Mouse (Mus musculus) lung, postnatal 0 days (tissue): ENCODE measurements around the gene Tnik. TPM values are rescaled to one million over a fixed set of nuclear protein-coding genes. Genes with fewer than 3 reads are reported as not detected.

Experiments used
- ATAC-seq: fragments of 200-750 bp; cut with Nextera tagmentation; 2 replicates; pipeline ENCODE4 v1.8.0; 2017; ENCODE audit warnings: moderate library complexity
- DNase-seq: peaks from one replicate; pipeline ENCODE4 v3.0.0-alpha.2; 2016; ENCODE audit warnings: low spot score
- H3K27ac ChIP-seq: fragments of 300-500 bp; sonication (generic); 2 replicates; pipeline ENCODE4 v1.5.1; 2014; ENCODE audit warnings: antibody characterized with exemption, mild to moderate bottlenecking, low read length, mixed read lengths
- H3K27me3 ChIP-seq: fragments of 300-500 bp; sonication (generic); replicated peaks from 2 replicates; pipeline ENCODE4 v1.6.1; 2014; ENCODE audit warnings: low read length, mixed read lengths; ENCODE audit not compliant: insufficient read depth
- H3K36me3 ChIP-seq: fragments of 300-500 bp; sonication (generic); 2 replicates; pipeline ENCODE4 v1.6.1; 2014; ENCODE audit warnings: low read length, mixed read lengths; ENCODE audit not compliant: insufficient read depth
- H3K4me1 ChIP-seq: fragments of 300-500 bp; sonication (generic); 2 replicates; pipeline ENCODE4 v1.6.1; 2014; ENCODE audit warnings: antibody characterized with exemption, low read depth, low read length, mixed read lengths; ENCODE audit not compliant: insufficient read depth
- H3K4me2 ChIP-seq: fragments of 300-500 bp; sonication (generic); replicated peaks from 2 replicates; pipeline ENCODE4 v1.6.1; 2014; ENCODE audit warnings: low read depth, mild to moderate bottlenecking, low read length, moderate library complexity, mixed read lengths
- H3K4me3 ChIP-seq: fragments of 300-500 bp; sonication (generic); 2 replicates; pipeline ENCODE4 v1.5.1; 2014; ENCODE audit warnings: low read depth, low read length
- H3K9ac ChIP-seq: fragments of 300-500 bp; sonication (generic); replicated peaks from 2 replicates; pipeline ENCODE4 v1.6.1; 2014; ENCODE audit warnings: low read depth, mild to moderate bottlenecking
- H3K9me3 ChIP-seq: fragments of 300-500 bp; sonication (generic); 2 replicates; pipeline ENCODE4 v1.6.1; 2016; ENCODE audit warnings: low read length, mixed read lengths
- CTCF ChIP-seq: IDR thresholded peaks from 2 replicates; pipeline ENCODE4 v1.5.1; 2016; ENCODE audit warnings: antibody characterized with exemption, mild to moderate bottlenecking
- EP300 ChIP-seq: IDR thresholded peaks from 2 replicates; pipeline ENCODE4 v1.6.1; 2016; ENCODE audit warnings: antibody characterized with exemption, mild to moderate bottlenecking, control low read depth
- WGBS: fragments of 180-500 bp; shearing (Covaris S2); extraction: QIAGEN DNeasy Blood & Tissue Kit; methylation state at CpG from one replicate; pipeline ENCODE4 v1.1.7; 2014; 5-methylcytosine and 5-hydroxymethylcytosine counted together
- polyA plus RNA-seq: library from polyadenylated mRNA; unstranded; fragments of >200 nt; fragmentation: Nextera tagmentation; extraction: Ambion mirVana; gene quantifications from 2 replicates; pipeline ENCODE4 v1.2.1, GENCODE M21; 2015

Gene Tnik
- polyA plus RNA-seq, 1 experiment from 2014 or later = 6.1 TPM

DNA sequence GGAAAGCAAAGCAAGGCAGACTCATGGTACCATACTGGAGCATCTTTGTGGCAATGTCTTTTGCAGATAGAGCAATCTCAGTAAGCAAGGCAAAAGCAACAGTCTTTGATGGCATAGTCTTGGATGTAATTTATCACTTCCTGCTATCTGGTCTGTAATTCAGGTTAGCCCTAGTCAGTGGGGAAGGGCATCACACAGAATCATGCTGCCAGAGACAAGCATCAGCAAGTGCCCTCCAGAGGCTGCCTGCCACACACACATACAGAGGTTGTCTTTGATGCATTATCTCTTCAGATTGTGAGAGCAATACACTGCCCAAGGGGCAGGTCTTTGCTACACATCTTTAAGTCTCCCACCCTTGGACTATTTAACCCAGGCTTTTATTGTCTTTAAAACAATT lies 8.9 kb downstream of the Tnik start:
- H3K4me2 ChIP-seq = no peak overlapping the region
- no peak overlapping the region for H3K27ac ChIP-seq

GRCm38 (mm10) chr3:28274763-28275162 lies 11.7 kb downstream of the Tnik start:
- 0 out of 2 replicates have a peak, but pooled peaks cover 2% of the 10 kb centered on the region for H3K4me1 ChIP-seq
- no peak overlapping the region for H3K27ac ChIP-seq
- H3K4me3 ChIP-seq = no peak overlapping the region
- no peak overlapping the region for H3K9ac ChIP-seq
- TF ChIP-seq EP300 (no peak), CTCF (no peak)
- no peak for DNase-seq
- H3K27me3 ChIP-seq = no peaks in the 10 kb centered on the region
- H3K4me2 ChIP-seq = no peak overlapping the region
- 78% methylated on average over 4 of the region's 4 CpGs for WGBS
- ATAC-seq = no peak
- H3K9me3 ChIP-seq = no peaks in the 10 kb centered on the region
- H3K36me3 ChIP-seq = no peaks in the 10 kb centered on the region

More for the DNA sequence above, 8.9 kb downstream of the Tnik start:
- Histone ChIP-seq H3K9me3 (no peaks in the 10 kb centered on the region), H3K27me3 (no peaks in the 10 kb centered on the region), H3K4me3 (no peak overlapping the region), H3K4me1 (0 out of 2 replicates have a peak, but pooled peaks cover 2% of the 10 kb centered on the region), H3K9ac (no peak overlapping the region), H3K36me3 (no peaks in the 10 kb centered on the region)
- no peak for DNase-seq
- ATAC-seq = no peak
- no peak for TF ChIP-seq EP300
- TF ChIP-seq CTCF = no peak

DNA sequence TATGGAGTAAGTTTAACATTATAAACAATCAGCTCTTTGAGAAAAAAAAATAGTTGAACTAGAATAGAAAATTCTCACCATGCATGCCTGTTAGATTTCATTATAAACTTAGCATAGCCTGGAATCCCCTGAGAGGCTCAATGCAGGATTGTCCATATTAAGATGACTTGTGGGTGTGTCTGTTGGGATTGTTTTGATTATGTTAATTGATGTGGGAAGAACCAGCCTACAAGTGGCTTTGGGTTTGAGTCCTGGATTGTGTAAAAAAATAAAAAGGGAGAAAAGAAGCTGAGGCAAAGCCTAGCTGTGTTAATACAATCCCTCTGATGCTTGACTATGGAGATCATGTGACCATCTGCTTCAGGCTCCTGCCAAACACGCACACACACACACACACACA lies 26.7 kb downstream of the Tnik start:
- DNase-seq (no peak), ATAC-seq (no peak)
- TF ChIP-seq CTCF = no peak
- TF ChIP-seq EP300 = no peak
- Histone ChIP-seq H3K27me3 (no peaks in the 10 kb centered on the region), H3K4me3 (no peak overlapping the region), H3K27ac (no peak overlapping the region), H3K9ac (no peak overlapping the region), H3K9me3 (no peaks in the 10 kb centered on the region), H3K4me1 (no peaks in the 10 kb centered on the region), H3K36me3 (no peaks in the 10 kb centered on the region), H3K4me2 (no peak overlapping the region)
- WGBS = 63% methylated on average over 1 of the region's 1 CpGs

- Histone ChIP-seq H3K9me3 (no peaks in the 10 kb centered on the region), H3K9ac (no peak overlapping the region), H3K4me3 (no peak overlapping the region), H3K4me2 (no peak overlapping the region), H3K36me3 (no peaks in the 10 kb centered on the region), H3K27ac (peak overlapping the region; percentile 47), H3K4me1 (peaks cover 7% of the 10 kb centered on the region; the same call in 1 of the 2 replicates), H3K27me3 (no peaks in the 10 kb centered on the region)
- TF ChIP-seq CTCF = peak; percentile 26
- TF ChIP-seq EP300 = peak; percentile 61
- DNase-seq (peak; percentile 71), ATAC-seq (peak; percentile 82)
- 33% methylated on average over 4 of the region's 4 CpGs for WGBS
These were observed 38.4 kb downstream of the Tnik start for GRCm38 (mm10) chr3:28301378-28301777.

DNA sequence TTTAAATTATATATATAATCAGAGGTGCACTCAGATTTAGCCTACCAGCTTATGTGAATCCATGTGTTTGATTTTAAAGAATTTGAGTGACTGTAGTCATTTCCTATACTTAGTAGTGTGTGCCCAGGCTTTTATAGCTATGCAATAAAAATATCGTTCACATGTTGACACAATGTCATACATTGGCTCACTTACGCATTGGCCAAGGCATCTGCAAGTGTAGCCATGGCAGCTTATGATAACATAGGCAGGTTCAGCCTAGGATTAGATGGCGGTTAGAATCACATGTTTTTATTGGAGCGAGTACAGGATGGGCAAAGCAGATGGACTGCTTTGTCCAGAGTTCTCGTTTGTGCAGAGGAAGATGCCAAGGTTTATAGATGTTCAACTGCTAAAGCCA lies 40.9 kb downstream of the Tnik start:
- no peak overlapping the region for H3K9ac ChIP-seq
- H3K4me1 ChIP-seq = peaks cover 14% of the 10 kb centered on the region; the same call in 1 of the 2 replicates
- no peak overlapping the region for H3K27ac ChIP-seq
- 74% methylated on average over 5 of the region's 5 CpGs for WGBS
- TF ChIP-seq EP300 = no peak
- no peak for TF ChIP-seq CTCF
- H3K4me2 ChIP-seq = no peak overlapping the region
- no peaks in the 10 kb centered on the region for H3K36me3 ChIP-seq
- H3K27me3 ChIP-seq = no peaks in the 10 kb centered on the region
- no peaks in the 10 kb centered on the region; the same call in 1 of the 2 replicates for H3K9me3 ChIP-seq
- no peak overlapping the region for H3K4me3 ChIP-seq
- DNase-seq (no peak), ATAC-seq (no peak)

- H3K9ac ChIP-seq = no peak overlapping the region
- DNase-seq = peak; percentile 67
- H3K27me3 ChIP-seq = no peaks in the 10 kb centered on the region
- ATAC-seq = peak; percentile 73
- no peaks in the 10 kb centered on the region; the same call in 1 of the 2 replicates for H3K9me3 ChIP-seq
- peak; percentile 82 for TF ChIP-seq EP300
- no peak for TF ChIP-seq CTCF
- H3K36me3 ChIP-seq = no peaks in the 10 kb centered on the region
- peak overlapping the region; percentile 40; the same call in 1 of the 2 replicates for H3K27ac ChIP-seq
- no peak overlapping the region for H3K4me3 ChIP-seq
- WGBS = 66% methylated on average over 3 of the region's 3 CpGs
- no peak overlapping the region for H3K4me2 ChIP-seq
- H3K4me1 ChIP-seq = peaks cover 11% of the 10 kb centered on the region; the same call in 1 of the 2 replicates
These were observed 43.8 kb downstream of the Tnik start for GRCm38 (mm10) chr3:28306852-28307251.

- no peaks in the 10 kb centered on the region for H3K4me1 ChIP-seq
- H3K36me3 ChIP-seq = no peaks in the 10 kb centered on the region
- no peaks in the 10 kb centered on the region for H3K9me3 ChIP-seq
- no peak overlapping the region for H3K4me3 ChIP-seq
- no peaks in the 10 kb centered on the region for H3K27me3 ChIP-seq
- H3K9ac ChIP-seq = no peak overlapping the region
- 87% methylated on average over 2 of the region's 2 CpGs for WGBS
- no peak for DNase-seq
- ATAC-seq = no peak
- no peak overlapping the region for H3K4me2 ChIP-seq
- TF ChIP-seq EP300 (no peak), CTCF (no peak)
- H3K27ac ChIP-seq = no peak overlapping the region
These were observed 51.4 kb downstream of the Tnik start for GRCm38 (mm10) chr3:28314438-28314837.
